8 mouse cellular contexts compared by ENCODE assay signal in the genomic region with DNA sequence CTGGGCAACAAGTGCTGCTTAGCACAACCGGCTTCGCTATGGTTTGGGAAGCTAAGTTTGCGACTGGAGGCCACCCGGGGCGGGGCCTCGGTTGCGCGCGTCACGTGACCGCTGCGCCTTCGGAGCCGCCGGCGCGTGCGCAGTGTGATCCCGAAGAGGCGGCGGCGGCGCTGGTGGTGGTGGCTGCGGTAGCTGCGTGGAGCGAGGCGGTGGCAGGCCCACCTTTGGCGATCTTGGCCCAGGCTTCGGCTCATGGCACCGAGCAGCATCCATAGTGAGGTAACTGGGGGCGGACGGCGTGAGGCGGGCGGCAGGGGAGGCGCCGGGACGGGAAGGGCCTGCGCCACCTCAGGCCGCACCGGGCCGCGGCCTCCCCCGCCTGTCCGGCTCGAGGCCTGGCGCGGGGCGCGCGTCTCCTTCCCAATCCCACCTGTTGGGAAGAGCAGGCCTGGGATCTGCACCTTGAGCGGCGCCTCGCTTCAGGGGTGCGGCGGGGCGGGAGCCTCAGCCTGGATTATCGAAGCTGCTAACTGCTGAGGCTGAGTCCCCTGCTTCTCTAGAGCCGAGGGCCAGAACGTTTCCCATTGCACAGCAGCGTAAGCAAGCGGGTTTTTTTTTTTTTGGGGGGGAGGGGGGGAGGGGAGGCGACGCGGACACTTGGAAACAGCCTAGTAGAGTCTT. TPM values are rescaled to one million over a fixed set of nuclear protein-coding genes. Genes with fewer than 3 reads are reported as not detected.
DNase-seq lines count a peak whose midpoint lies in the region; ATAC-seq and TF ChIP-seq lines count a peak whose summit lies in the region.

A gene (plus strand): TSS at position 144 of the 681 bp plus-strand sequence.

- no peak for TF ChIP-seq RAD21 in MEL (IDR thresholded peaks at IDR 0.05; ENCODE audit: low read depth, low read length)

- DNase-seq in MEL (ENCODE audit: low read depth, low spot score): peak; percentile 95
- peak; percentile 92 to 94 for DNase-seq in cerebellum, adult 2 months
- DNase-seq in forelimb bud, embryonic 11.5 days (ENCODE audit: low read depth, low spot score): peak; percentile 87
- peak; percentile 44 for DNase-seq in layer of hippocampus, adult 9-10 months (ENCODE audit: low spot score)
- DNase-seq in ovary, postnatal 10 days (ENCODE audit: low spot score): peak; percentile 82
- DNase-seq in thymus, postnatal 10 days (ENCODE audit: low spot score in 2 of 2): peak; percentile 84 to 93

- H3K4me1 ChIP-seq in MEL (ENCODE audit: control insufficient read depth in 1 of 2, insufficient read depth in 2 of 2, low read length in 2 of 2): peaks cover 9 to 12% of the 10 kb centered on the region in 2 experiments; a peak in 3 of 4 replicates
- H3K4me1 ChIP-seq in cerebellum, adult 2 months (ENCODE audit: control insufficient read depth, insufficient read depth, low read length): no peaks in the 10 kb centered on the region
- H3K4me1 ChIP-seq in lung, embryonic 16.5 days (replicated peaks; ENCODE audit: control insufficient read depth, insufficient read depth, low read length): peaks cover 9% of the 10 kb centered on the region

- peaks cover 40% of the 10 kb centered on the region for H3K79me2 ChIP-seq in MEL (ENCODE audit: control insufficient read depth, insufficient read depth, low read length, poor library complexity)

- H3K9ac ChIP-seq in MEL (ENCODE audit: control insufficient read depth, low read depth, low read length, poor library complexity, severe bottlenecking): peak within 1 kb of the TSS; percentile 99
- peak within 1 kb of the TSS; percentile 96 for H3K9ac ChIP-seq in lung, embryonic 16.5 days (ENCODE audit: low read length)

- ATAC-seq in hematopoietic stem cell, adult 5-6 weeks (replicated peaks in 1 of 2; ENCODE audit: insufficient read depth in 1 of 2, low FRiP score in 2 of 2, low TSS enrichment in 1 of 2, low read depth in 1 of 2, poor library complexity in 2 of 2, severe bottlenecking in 2 of 2): peak; percentile 68 to 83
- ATAC-seq in lung, embryonic 16.5 days (ENCODE audit: low read depth): peak; percentile 97

- H3K36me3 ChIP-seq in MEL (ENCODE audit: control insufficient read depth in 1 of 2, insufficient read depth in 2 of 2, low read length in 2 of 2): peaks cover 15 to 29% of the 10 kb centered on the region in 2 experiments
- H3K36me3 ChIP-seq in lung, embryonic 16.5 days (ENCODE audit: control insufficient read depth, insufficient read depth, low read length): no peaks in the 10 kb centered on the region

- peak within 1 kb of the TSS; percentile 95 to 97 for H3K4me3 ChIP-seq in MEL (ENCODE audit: control insufficient read depth in 1 of 2, insufficient read depth in 1 of 2, low read depth in 2 of 2, low read length in 2 of 2)
- H3K4me3 ChIP-seq in cerebellum, adult 2 months (replicated peaks; ENCODE audit: insufficient read depth, low read depth, low read length): peak within 1 kb of the TSS; percentile 57
- H3K4me3 ChIP-seq in lung, embryonic 16.5 days (ENCODE audit: low read length): peak within 1 kb of the TSS; percentile 91

- no peaks in the 10 kb centered on the region for H3K27me3 ChIP-seq in MEL (ENCODE audit: control insufficient read depth in 1 of 2, insufficient read depth in 2 of 2, low read length in 2 of 2)
- H3K27me3 ChIP-seq in cerebellum, adult 2 months (ENCODE audit: control insufficient read depth, insufficient read depth, low read length): no peaks in the 10 kb centered on the region
- H3K27me3 ChIP-seq in lung, embryonic 16.5 days (ENCODE audit: control insufficient read depth, insufficient read depth, low read depth, low read length): no peaks in the 10 kb centered on the region

- 0% methylated on average over 63 of the region's 65 CpGs for WGBS in cerebellum, adult 2 months
- WGBS in lung, embryonic 16.5 days: 0% methylated on average over 64 of the region's 65 CpGs

- no peak for TF ChIP-seq EP300 in MEL (IDR thresholded peaks at IDR 0.05; ENCODE audit: low read depth in 1 of 2, low read length in 2 of 2)

- H3K9me3 ChIP-seq in MEL (replicated peaks; ENCODE audit: insufficient read depth, low read length): no peaks in the 10 kb centered on the region
- H3K9me3 ChIP-seq in lung, embryonic 16.5 days (ENCODE audit: control insufficient read depth, low read length): no peaks in the 10 kb centered on the region

- peak within 1 kb of the TSS; percentile 79 for H3K4me2 ChIP-seq in lung, embryonic 16.5 days (ENCODE audit: low read depth, low read length)

- peak; percentile 85 to 95 for TF ChIP-seq POLR2A in MEL (IDR thresholded peaks at IDR 0.05; ENCODE audit: control insufficient read depth in 1 of 2, insufficient read depth in 1 of 2, low read depth in 1 of 2, low read length in 2 of 2, poor library complexity in 1 of 2)
- TF ChIP-seq POLR2A in cerebellum, adult 2 months (IDR thresholded peaks at IDR 0.05; ENCODE audit: borderline replicate concordance, insufficient read depth, low read length): peak; percentile 89

- no peak for TF ChIP-seq CTCF in MEL (IDR thresholded peaks at IDR 0.05 in 2 of 3, conservative IDR thresholded peaks at IDR 0.05 in 1 of 3; ENCODE audit: control insufficient read depth in 1 of 3, insufficient read depth in 1 of 3, low read depth in 2 of 3, low read length in 3 of 3, poor library complexity in 1 of 3, severe bottlenecking in 1 of 3)
- no peak for TF ChIP-seq CTCF in cerebellum, adult 2 months (IDR thresholded peaks at IDR 0.05; ENCODE audit: borderline replicate concordance, insufficient read depth, low read depth, low read length)

- H3K27ac ChIP-seq in MEL (ENCODE audit: control insufficient read depth, low read depth, low read length): peak within 1 kb of the TSS; percentile 78
- H3K27ac ChIP-seq in cerebellum, adult 2 months (ENCODE audit: insufficient read depth, low read length): peak within 1 kb of the TSS; percentile 39; the same call in 1 of the 2 replicates
- peak within 1 kb of the TSS; percentile 86 for H3K27ac ChIP-seq in lung, embryonic 16.5 days (ENCODE audit: low read length)

TF ChIP-seq in MEL, 35 proteins besides CTCF, POLR2A, EP300 and RAD21 (continues in another document):
- TF ChIP-seq MAZ (IDR thresholded peaks at IDR 0.05; ENCODE audit: low read depth, low read length): 0 out of 2 replicates have a peak, but pooled peaks have one; percentile 2
- peak; percentile 91 for TF ChIP-seq ZNF384 (IDR thresholded peaks at IDR 0.05; ENCODE audit: low read depth, low read length)
- TF ChIP-seq MYB (IDR thresholded peaks at IDR 0.05; ENCODE audit: low read depth, low read length): no peak
- TF ChIP-seq TAL1 (IDR thresholded peaks at IDR 0.05; ENCODE audit: low read length): no peak
- no peak for TF ChIP-seq JUND (IDR thresholded peaks at IDR 0.05; ENCODE audit: low read depth, low read length)
- TF ChIP-seq E2F4 (IDR thresholded peaks at IDR 0.05; ENCODE audit: borderline replicate concordance, low read depth, low read length): no peak
- TF ChIP-seq USF2 (IDR thresholded peaks at IDR 0.05; ENCODE audit: borderline replicate concordance in 1 of 2, insufficient read depth in 1 of 2, low read depth in 1 of 2, low read length in 2 of 2): peak; percentile 89 to 97
- peak; percentile 95 for TF ChIP-seq MAX (IDR thresholded peaks at IDR 0.05; ENCODE audit: low read length)
- peak; percentile 74; the same call in 1 of the 2 replicates for TF ChIP-seq BHLHE40 (IDR thresholded peaks at IDR 0.05; ENCODE audit: borderline replicate concordance, low read depth, low read length)
- TF ChIP-seq HCFC1 (IDR thresholded peaks at IDR 0.05; ENCODE audit: low read depth, low read length): peak; percentile 72
- no peak; the same call in 1 of the 2 replicates for TF ChIP-seq ETS1 (IDR thresholded peaks at IDR 0.05; ENCODE audit: low read depth, low read length)
- peak; percentile 99 for TF ChIP-seq USF1 (IDR thresholded peaks at IDR 0.05; ENCODE audit: low read depth, low read length)
- no peak for TF ChIP-seq MAFK (IDR thresholded peaks at IDR 0.05; ENCODE audit: borderline replicate concordance, low read depth, low read length)
- no peak; the same call in 1 of the 2 replicates for TF ChIP-seq ZKSCAN1 (IDR thresholded peaks at IDR 0.05; ENCODE audit: low read depth, low read length)
- no peak for TF ChIP-seq GATA1 (IDR thresholded peaks at IDR 0.05; ENCODE audit: low read depth, low read length)
- no peak; the same call in 1 of the 2 replicates for TF ChIP-seq KAT2A (conservative IDR thresholded peaks at IDR 0.05; ENCODE audit: low read depth, low read length)
- peak; percentile 85; the same call in 1 of the 2 replicates for TF ChIP-seq POLR2AphosphoS2 (IDR thresholded peaks at IDR 0.05; ENCODE audit: low read length)
- 0 out of 2 replicates have a peak, but pooled peaks have one; percentile 22 for TF ChIP-seq ELF1 (IDR thresholded peaks at IDR 0.05; ENCODE audit: low read depth, low read length)
- TF ChIP-seq SMC3 (IDR thresholded peaks at IDR 0.05; ENCODE audit: low read depth, low read length): no peak
- no peak for TF ChIP-seq CHD2 (IDR thresholded peaks at IDR 0.05; ENCODE audit: low read length)
- TF ChIP-seq UBTF (IDR thresholded peaks at IDR 0.05; ENCODE audit: borderline replicate concordance, insufficient read depth, low read depth, low read length): peak; percentile 89; the same call in 1 of the 2 replicates
- TF ChIP-seq TBP (IDR thresholded peaks at IDR 0.05; ENCODE audit: low read depth, low read length): peak; percentile 82
- no peak for TF ChIP-seq MEF2A (IDR thresholded peaks at IDR 0.05; ENCODE audit: extremely low read depth, insufficient replicate concordance, low read depth, low read length, poor library complexity, severe bottlenecking)
- TF ChIP-seq MYC (IDR thresholded peaks at IDR 0.05; ENCODE audit: low read depth, low read length): no peak
- peak; percentile 97 for TF ChIP-seq ZMIZ1 (IDR thresholded peaks at IDR 0.05; ENCODE audit: low read depth, low read length)
- TF ChIP-seq NELFE (IDR thresholded peaks at IDR 0.05; ENCODE audit: low read depth, low read length): peak; percentile 92
- no peak for TF ChIP-seq RCOR1 (IDR thresholded peaks at IDR 0.05; ENCODE audit: low read depth, low read length)
- peak; percentile 48; the same call in 1 of the 2 replicates for TF ChIP-seq CHD1 (IDR thresholded peaks at IDR 0.05; ENCODE audit: low read depth, low read length)
- peak; percentile 62; the same call in 1 of the 2 replicates for TF ChIP-seq MXI1 (IDR thresholded peaks at IDR 0.05; ENCODE audit: low read depth, low read length)

RNA-seq across cellular contexts. Expression of the gene that starts here (rescaled TPM):
- 13.5 and 14.3 TPM in 2 replicates for total RNA-seq in MEL (2012; rRNA removed)
- 10 to 100 TPM in 1 of 2 experiments, not detected in 1; 19.5 TPM for polyA plus RNA-seq in MEL (2012; ENCODE audit: insufficient read depth in 1 of 2, insufficient read length in 2 of 2, low read depth in 1 of 2, low replicate concordance in 2 of 2, missing spikeins in 1 of 2)
- polyA plus RNA-seq in cerebellum, adult 2 months (2012; rRNA removed): 48.6 and 51.9 TPM in 2 replicates
- 139 and 147 TPM in 2 replicates for total RNA-seq in hematopoietic stem cell, adult 5-6 weeks (2017)
- polyA plus RNA-seq in lung, embryonic 16.5 days (2015; fragmentation: Nextera tagmentation; extraction: Ambion mirVana): 50.2 and 51.0 TPM in 2 replicates

Comparison
In these comparisons a context has a peak if more than half of its experiments do, and no peak if none do; other contexts are left out.
1. Peak in every context shown above with its lines: DNase-seq, ATAC-seq, H3K4me3 ChIP-seq and H3K27ac ChIP-seq.
2. DNase-seq: peak in every context shown above with its lines; median percentile 95 in MEL; 93 in cerebellum, adult 2 months; 88 in thymus, postnatal 10 days; 87 in forelimb bud, embryonic 11.5 days; 82 in ovary, postnatal 10 days; 44 in layer of hippocampus, adult 9-10 months.